Mouse (Mus musculus) testis, postnatal 14 days (tissue): Measurements from ENCODE around the gene Erlin1.

Experiments used
- DNase-seq: peaks from one replicate; pipeline ENCODE4 v3.0.0; 2021; ENCODE audit warnings: low spot score

The Erlin1 gene

GRCm38 (mm10) chr19:44069121-44069913, at the start of gene Erlin1:
TSS of gene Erlin1 (minus strand) at chr19:44069785.
- DNase-seq: peak; percentile 91

- no peak for DNase-seq
These were observed 48.2 kb upstream of the Erlin1 start for GRCm38 (mm10) chr19:44117793-44118192.

GRCm38 (mm10) chr19:44111706-44112105, 42.1 kb upstream of the Erlin1 start:
- DNase-seq: no peak

- DNase-seq: no peak
These were observed 40.8 kb upstream of the Erlin1 start for GRCm38 (mm10) chr19:44110356-44110755.

- no peak for DNase-seq
These were observed 39.4 kb upstream of the Erlin1 start for GRCm38 (mm10) chr19:44108996-44109395.

- DNase-seq: peak; percentile 21
These were observed 38.3 kb upstream of the Erlin1 start for GRCm38 (mm10) chr19:44107661-44108521.

- peak; percentile 96 for DNase-seq
These were observed 37.5 kb upstream of the Erlin1 start, which contains the start of gene Chuk for GRCm38 (mm10) chr19:44106831-44107660. TSS of gene Chuk (minus strand) at chr19:44107480.

GRCm38 (mm10) chr19:44104393-44104792, 34.8 kb upstream of the Erlin1 start:
- DNase-seq: no peak

- no peak for DNase-seq
These were observed 33.4 kb upstream of the Erlin1 start for GRCm38 (mm10) chr19:44103001-44103400.

GRCm38 (mm10) chr19:44100840-44101239, 31.3 kb upstream of the Erlin1 start:
- DNase-seq: no peak

GRCm38 (mm10) chr19:44086278-44086677, 16.7 kb upstream of the Erlin1 start:
- DNase-seq: no peak

- no peak for DNase-seq
These were observed 11.3 kb upstream of the Erlin1 start for GRCm38 (mm10) chr19:44080920-44081319.

- no peak for DNase-seq
These were observed 10.4 kb upstream of the Erlin1 start for GRCm38 (mm10) chr19:44080023-44080422.

- DNase-seq: no peak
These were observed 7.4 kb upstream of the Erlin1 start for GRCm38 (mm10) chr19:44077024-44077423.

- DNase-seq: no peak
These were observed 6.9 kb upstream of the Erlin1 start for GRCm38 (mm10) chr19:44076457-44076856.

- no peak for DNase-seq
These were observed 5.4 kb upstream of the Erlin1 start for GRCm38 (mm10) chr19:44074986-44075385.

GRCm38 (mm10) chr19:44071166-44071565, 1.6 kb upstream of the Erlin1 start:
- no peak for DNase-seq

- DNase-seq: no peak
These were observed 288 bp upstream of the Erlin1 start for GRCm38 (mm10) chr19:44069914-44070232.

GRCm38 (mm10) chr19:44068232-44068631, 1.4 kb downstream of the Erlin1 start:
- DNase-seq: no peak

GRCm38 (mm10) chr19:44067323-44068049, 2.1 kb downstream of the Erlin1 start:
- no peak for DNase-seq

GRCm38 (mm10) chr19:44064734-44065133, 4.9 kb downstream of the Erlin1 start:
- no peak for DNase-seq

- no peak for DNase-seq
These were observed 5.8 kb downstream of the Erlin1 start for GRCm38 (mm10) chr19:44063773-44064172.
